Mouse (Mus musculus): ENCODE results near the gene Naa40. TPM values are rescaled to one million over a fixed set of nuclear protein-coding genes. Genes with fewer than 3 reads are reported as not detected.
A peak's percentile ranks its signal among the peaks of the same experiment; 100 is the strongest.

Gene Naa40
- polyA plus RNA-seq, 1 experiment: 69.3 TPM

DNA sequence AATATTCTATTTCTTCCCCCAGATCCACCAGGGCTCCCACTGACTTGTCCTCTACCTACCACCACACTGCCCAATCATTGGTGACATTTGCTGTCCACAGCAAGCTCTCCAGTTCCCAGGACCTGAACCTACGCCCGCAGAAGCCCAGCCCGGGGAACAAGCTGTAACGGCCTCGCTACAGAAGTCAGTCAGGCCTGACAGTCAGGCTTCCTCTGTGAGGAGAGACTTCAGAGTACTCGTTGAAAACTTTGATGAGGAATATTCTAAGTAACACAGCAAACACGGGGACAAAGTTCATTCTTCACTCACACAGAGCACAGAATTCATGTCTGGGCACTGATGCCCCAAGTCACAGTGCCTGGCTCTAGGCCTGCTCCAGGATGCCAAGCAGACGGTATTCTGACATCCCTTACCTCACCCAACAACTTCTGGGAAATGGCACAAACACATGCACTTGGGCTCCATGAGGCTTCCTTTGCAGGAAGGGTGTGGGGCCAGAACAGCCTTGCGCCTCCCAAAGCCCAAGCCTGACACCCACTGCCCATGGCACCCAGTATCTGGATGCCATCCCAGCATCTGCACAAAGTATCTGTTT lies 15.8 kb downstream of the Naa40 start:
- peaks cover 2% of the 10 kb centered on the region for H3K36me3 ChIP-seq (ENCODE audit: control insufficient read depth, insufficient read depth, low read length)
- H3K4me1 ChIP-seq (ENCODE audit: control insufficient read depth, insufficient read depth, low read length): peaks cover 2% of the 10 kb centered on the region; the same call in 1 of the 2 replicates
- H3K27me3 ChIP-seq (ENCODE audit: control insufficient read depth, insufficient read depth, low read length): no peaks in the 10 kb centered on the region
- no peak overlapping the region for H3K4me3 ChIP-seq (ENCODE audit: control insufficient read depth, low read depth, low read length)
- H3K27ac ChIP-seq (ENCODE audit: control insufficient read depth, insufficient read depth, low read depth, low read length): no peak overlapping the region
- no peak for TF ChIP-seq POLR2A (IDR thresholded peaks at IDR 0.05; ENCODE audit: control insufficient read depth, low read depth, low read length)
- TF ChIP-seq CTCF (IDR thresholded peaks at IDR 0.05; ENCODE audit: control insufficient read depth, insufficient read depth, insufficient replicate concordance, low read depth, low read length): no peak

DNA sequence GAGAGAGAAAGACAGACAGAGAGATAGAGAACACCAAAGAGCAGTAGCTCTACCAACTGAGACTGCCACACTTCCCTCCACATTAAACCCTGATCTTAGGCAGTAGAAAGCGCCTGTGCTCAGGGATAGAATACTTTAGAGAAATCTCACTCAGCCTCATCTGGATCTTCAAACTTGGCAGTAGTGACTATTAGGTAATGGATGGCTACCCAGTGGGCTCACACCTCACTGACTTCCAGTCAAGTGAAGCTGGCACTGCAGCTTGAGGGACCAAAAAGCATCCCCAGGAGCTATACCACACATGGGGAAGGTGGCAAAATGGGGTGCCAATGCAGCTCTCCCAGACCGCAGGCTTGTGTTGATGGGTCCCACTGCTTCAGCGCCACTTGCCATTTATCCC lies 16.7 kb downstream of the Naa40 start:
- H3K27ac ChIP-seq (ENCODE audit: control insufficient read depth, insufficient read depth, low read depth, low read length): no peak overlapping the region
- H3K4me3 ChIP-seq (ENCODE audit: control insufficient read depth, low read depth, low read length): no peak overlapping the region
- H3K4me1 ChIP-seq (ENCODE audit: control insufficient read depth, insufficient read depth, low read length): peaks cover 2% of the 10 kb centered on the region; the same call in 1 of the 2 replicates
- peaks cover 2% of the 10 kb centered on the region; the same call in 1 of the 2 replicates for H3K36me3 ChIP-seq (ENCODE audit: control insufficient read depth, insufficient read depth, low read length)
- TF ChIP-seq CTCF (IDR thresholded peaks at IDR 0.05; ENCODE audit: control insufficient read depth, insufficient read depth, insufficient replicate concordance, low read depth, low read length) (no peak), POLR2A (IDR thresholded peaks at IDR 0.05; ENCODE audit: control insufficient read depth, low read depth, low read length) (no peak)
- no peaks in the 10 kb centered on the region for H3K27me3 ChIP-seq (ENCODE audit: control insufficient read depth, insufficient read depth, low read length)

- no peaks in the 10 kb centered on the region for H3K27me3 ChIP-seq (ENCODE audit: control insufficient read depth, insufficient read depth, low read length)
- peaks cover 2% of the 10 kb centered on the region; the same call in 1 of the 2 replicates for H3K4me1 ChIP-seq (ENCODE audit: control insufficient read depth, insufficient read depth, low read length)
- peaks cover 2% of the 10 kb centered on the region; the same call in 1 of the 2 replicates for H3K36me3 ChIP-seq (ENCODE audit: control insufficient read depth, insufficient read depth, low read length)
- TF ChIP-seq POLR2A (IDR thresholded peaks at IDR 0.05; ENCODE audit: control insufficient read depth, low read depth, low read length) (no peak), CTCF (IDR thresholded peaks at IDR 0.05; ENCODE audit: control insufficient read depth, insufficient read depth, insufficient replicate concordance, low read depth, low read length) (no peak; the same call in 1 of the 2 replicates)
- H3K4me3 ChIP-seq (ENCODE audit: control insufficient read depth, low read depth, low read length): no peak overlapping the region
- no peak overlapping the region for H3K27ac ChIP-seq (ENCODE audit: control insufficient read depth, insufficient read depth, low read depth, low read length)
Observed at GRCm38 (mm10) chr19:7223488-7223887, 17.5 kb downstream of the Naa40 start.

DNA sequence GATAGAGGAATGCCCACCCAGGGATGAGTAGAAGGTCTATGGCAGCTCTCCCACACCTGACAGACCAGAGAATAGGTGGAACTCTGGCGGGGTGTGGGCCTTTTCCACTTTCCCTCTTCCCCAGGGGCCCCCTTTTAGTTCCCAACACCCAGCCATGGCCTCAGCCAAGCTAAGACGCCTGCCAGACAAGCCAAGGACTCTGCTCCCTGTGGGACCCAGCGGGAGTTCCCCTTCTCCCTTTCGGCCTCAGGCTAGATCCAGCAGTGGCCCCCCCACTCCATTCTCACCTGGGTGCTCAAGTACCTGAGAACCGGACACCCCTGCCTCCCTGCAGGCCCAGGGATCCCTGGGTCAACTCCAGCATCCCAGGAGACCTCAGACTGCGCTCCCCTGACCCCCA lies 18.8 kb downstream of the Naa40 start:
- TF ChIP-seq CTCF (IDR thresholded peaks at IDR 0.05; ENCODE audit: control insufficient read depth, insufficient read depth, insufficient replicate concordance, low read depth, low read length) (no peak), POLR2A (IDR thresholded peaks at IDR 0.05; ENCODE audit: control insufficient read depth, low read depth, low read length) (no peak)
- Histone ChIP-seq H3K27me3 (ENCODE audit: control insufficient read depth, insufficient read depth, low read length) (no peaks in the 10 kb centered on the region), H3K27ac (ENCODE audit: control insufficient read depth, insufficient read depth, low read depth, low read length) (no peak overlapping the region), H3K4me3 (ENCODE audit: control insufficient read depth, low read depth, low read length) (no peak overlapping the region), H3K4me1 (ENCODE audit: control insufficient read depth, insufficient read depth, low read length) (peaks cover 3% of the 10 kb centered on the region; the same call in 1 of the 2 replicates), H3K36me3 (ENCODE audit: control insufficient read depth, insufficient read depth, low read length) (no peaks in the 10 kb centered on the region)

DNA sequence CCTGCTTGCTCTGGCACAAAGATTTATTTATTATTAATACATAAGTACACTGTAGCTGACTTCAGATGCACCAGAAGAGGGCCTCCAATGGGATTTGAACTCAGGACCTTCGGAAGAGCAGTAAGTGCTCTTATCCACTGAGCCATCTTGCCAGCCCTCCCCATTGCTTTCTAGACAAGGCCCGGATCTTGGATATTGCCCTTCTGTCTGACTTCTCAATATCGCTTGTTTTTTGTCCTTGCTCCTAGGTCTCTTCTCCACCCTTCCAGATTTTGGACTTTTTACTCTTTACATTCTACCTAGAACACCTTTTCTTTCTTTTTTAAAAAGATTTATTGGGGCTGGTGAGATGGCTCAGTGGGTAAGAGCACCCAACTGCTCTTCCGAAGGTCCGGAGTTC lies 22.2 kb downstream of the Naa40 start:
- H3K27me3 ChIP-seq (ENCODE audit: control insufficient read depth, insufficient read depth, low read length): no peaks in the 10 kb centered on the region
- H3K27ac ChIP-seq (ENCODE audit: control insufficient read depth, insufficient read depth, low read depth, low read length): no peak overlapping the region
- no peaks in the 10 kb centered on the region for H3K36me3 ChIP-seq (ENCODE audit: control insufficient read depth, insufficient read depth, low read length)
- no peak for TF ChIP-seq CTCF (IDR thresholded peaks at IDR 0.05; ENCODE audit: control insufficient read depth, insufficient read depth, insufficient replicate concordance, low read depth, low read length)
- TF ChIP-seq POLR2A (IDR thresholded peaks at IDR 0.05; ENCODE audit: control insufficient read depth, low read depth, low read length): no peak
- peak overlapping the region; percentile 36; the same call in 1 of the 2 replicates for H3K4me3 ChIP-seq (ENCODE audit: control insufficient read depth, low read depth, low read length)
- peaks cover 11% of the 10 kb centered on the region for H3K4me1 ChIP-seq (ENCODE audit: control insufficient read depth, insufficient read depth, low read length)

GRCm38 (mm10) chr19:7217926-7218267 lies 23.1 kb downstream of the Naa40 start:
- H3K27me3 ChIP-seq (ENCODE audit: control insufficient read depth, insufficient read depth, low read length): no peaks in the 10 kb centered on the region
- H3K4me1 ChIP-seq (ENCODE audit: control insufficient read depth, insufficient read depth, low read length): peaks cover 11% of the 10 kb centered on the region
- H3K27ac ChIP-seq (ENCODE audit: control insufficient read depth, insufficient read depth, low read depth, low read length): peak overlapping the region; percentile 98
- H3K36me3 ChIP-seq (ENCODE audit: control insufficient read depth, insufficient read depth, low read length): no peaks in the 10 kb centered on the region
- peak overlapping the region; percentile 100 for H3K4me3 ChIP-seq (ENCODE audit: control insufficient read depth, low read depth, low read length)
- TF ChIP-seq POLR2A (IDR thresholded peaks at IDR 0.05; ENCODE audit: control insufficient read depth, low read depth, low read length) (no peak), CTCF (IDR thresholded peaks at IDR 0.05; ENCODE audit: control insufficient read depth, insufficient read depth, insufficient replicate concordance, low read depth, low read length) (no peak)

GRCm38 (mm10) chr19:7217162-7217925 lies 23.6 kb downstream of the Naa40 start, which contains the start of gene Cox8a:
Gene Cox8a, minus strand, starts transcription at chr19:7217616.
- H3K4me3 ChIP-seq (ENCODE audit: control insufficient read depth, low read depth, low read length): peak within 1 kb of the TSS; percentile 100
- TF ChIP-seq CTCF (IDR thresholded peaks at IDR 0.05; ENCODE audit: control insufficient read depth, insufficient read depth, insufficient replicate concordance, low read depth, low read length) (no peak), POLR2A (IDR thresholded peaks at IDR 0.05; ENCODE audit: control insufficient read depth, low read depth, low read length) (peak; percentile 92)
- peak within 1 kb of the TSS; percentile 98 for H3K27ac ChIP-seq (ENCODE audit: control insufficient read depth, insufficient read depth, low read depth, low read length)
- no peaks in the 10 kb centered on the region for H3K27me3 ChIP-seq (ENCODE audit: control insufficient read depth, insufficient read depth, low read length)
- H3K36me3 ChIP-seq (ENCODE audit: control insufficient read depth, insufficient read depth, low read length): no peaks in the 10 kb centered on the region
- H3K4me1 ChIP-seq (ENCODE audit: control insufficient read depth, insufficient read depth, low read length): peaks cover 11% of the 10 kb centered on the region

Data from testis, adult 2 months (tissue).